Mouse (Mus musculus) heart, adult 2 months (tissue): Measurements from ENCODE around the gene Otulinl.

Experiments
- CTCF ChIP-seq: fragments of 200-600 bp; IDR thresholded peaks from 2 replicates; pipeline ENCODE4 v1.8.1; 2022; ENCODE audit warnings: antibody characterized with exemption, mild to moderate bottlenecking, moderate library complexity
- EP300 ChIP-seq: fragments of 200-500 bp; IDR thresholded peaks from 2 replicates; pipeline ENCODE4 v1.6.1; 2011; ENCODE audit warnings: low read depth, low read length, control low read depth; ENCODE audit not compliant: insufficient read depth

DNA sequence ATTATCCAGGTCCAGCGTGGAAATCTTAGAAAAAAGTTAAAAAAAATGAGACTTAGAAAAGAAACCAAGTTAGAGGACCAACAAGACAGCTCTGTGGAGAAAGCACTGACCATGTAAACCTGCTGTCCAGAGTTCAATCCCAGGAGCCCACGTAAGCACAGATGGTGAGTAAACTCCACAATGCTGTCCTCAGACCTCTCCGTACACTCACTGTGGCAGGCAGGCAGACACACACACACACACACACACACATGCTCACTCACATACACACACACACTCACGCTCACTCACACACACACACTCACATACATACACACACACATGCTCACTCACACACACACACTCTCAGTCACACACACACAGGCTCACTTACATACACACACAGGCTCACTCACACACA lies 68.1 kb downstream of the Otulinl start:
- TF ChIP-seq EP300 (no peak), CTCF (no peak)
